In genomic region chr10:8216946-8217345, GRCm38 (mm10) we compare ENCODE assay signal across 24 mouse cellular contexts.
"Had no signal": no experiment of that assay in that cellular context is flagged by ENCODE, and none has a peak within 500 bp of the region (broad histone marks: within the 10 kb centered on the region; RNA-seq: fewer than 3 reads in every experiment).

No protein-coding gene starts in this region.

- H3K27me3 ChIP-seq: limb, embryonic 13.5 days; liver, embryonic 12.5 days; liver, embryonic 15.5 days; neural tube, embryonic 12.5 days; neural tube, embryonic 15.5 days had no signal

- H3K4me3 ChIP-seq: layer of hippocampus, adult 2 months; limb, embryonic 10.5 days; limb, embryonic 13.5 days; liver, embryonic 12.5 days; liver, embryonic 15.5 days; megakaryocyte, embryonic 14.5 days; midbrain, embryonic 10.5 days; neural tube, embryonic 12.5 days; neural tube, embryonic 15.5 days had no signal

- H3K36me3 ChIP-seq: limb, embryonic 10.5 days; limb, embryonic 13.5 days; liver, embryonic 12.5 days; liver, embryonic 15.5 days; midbrain, embryonic 10.5 days; neural tube, embryonic 12.5 days; neural tube, embryonic 15.5 days had no signal

- H3K9me3 ChIP-seq: limb, embryonic 10.5 days; limb, embryonic 13.5 days; liver, embryonic 12.5 days; liver, embryonic 15.5 days; megakaryocyte, embryonic 14.5 days; midbrain, embryonic 10.5 days; neural tube, embryonic 12.5 days; neural tube, embryonic 15.5 days had no signal

- DNase-seq: kidney, adult 2 months; kidney, postnatal 25 days; layer of hippocampus, adult 9-11 months; liver; lung, adult 18-20 months; lung, postnatal 14 days; midbrain, embryonic 14.5 days; right cerebral cortex, adult 18-20 months; right cerebral cortex, postnatal 14 days; right cerebral cortex, postnatal 4 days; thymus, adult 2 months; thymus, postnatal 14 days; thymus, postnatal 4 days had no signal

- ATAC-seq: liver, embryonic 12.5 days had no signal

- H3K9ac ChIP-seq: limb, embryonic 13.5 days; liver, embryonic 12.5 days; liver, embryonic 15.5 days; neural tube, embryonic 12.5 days; neural tube, embryonic 15.5 days had no signal

- H3K4me2 ChIP-seq: limb, embryonic 13.5 days; liver, embryonic 12.5 days; liver, embryonic 15.5 days; neural tube, embryonic 12.5 days; neural tube, embryonic 15.5 days had no signal

- H3K27ac ChIP-seq: kidney, postnatal 0 days; layer of hippocampus, adult 2 months; limb, embryonic 10.5 days; limb, embryonic 13.5 days; liver, embryonic 12.5 days; liver, embryonic 15.5 days; midbrain, embryonic 10.5 days; neural tube, embryonic 12.5 days; neural tube, embryonic 15.5 days; stomach, postnatal 0 days had no signal
